Mouse (Mus musculus) lung, embryonic 14.5 days (tissue): ENCODE results near the gene Lhpp. TPM values are rescaled to one million over a fixed set of nuclear protein-coding genes. Genes with fewer than 3 reads are reported as not detected.

Experiments used
- ATAC-seq: fragments of 200-750 bp; cut with Nextera tagmentation; 2 replicates; pipeline ENCODE4 v1.8.0; 2017; ENCODE audit warnings: mild to moderate bottlenecking, moderate TSS enrichment, moderate library complexity; ENCODE audit not compliant: insufficient read depth
- DNase-seq: peaks from one replicate; pipeline ENCODE4 v3.0.0-alpha.2; 2015
- H3K27ac ChIP-seq: fragments of 300-500 bp; sonication (generic); 2 replicates; pipeline ENCODE4 v1.5.1; 2014; ENCODE audit warnings: low read depth, mild to moderate bottlenecking, moderate library complexity
- H3K27me3 ChIP-seq: fragments of 300-500 bp; sonication (generic); 2 replicates; pipeline ENCODE4 v1.6.1; 2014; ENCODE audit warnings: low read length, control low read depth; ENCODE audit not compliant: insufficient read depth
- H3K36me3 ChIP-seq: fragments of 300-500 bp; sonication (generic); 2 replicates; pipeline ENCODE4 v1.6.1; 2014; ENCODE audit warnings: control low read depth; ENCODE audit not compliant: insufficient read depth
- H3K4me1 ChIP-seq: fragments of 300-500 bp; sonication (generic); 2 replicates; pipeline ENCODE4 v1.6.1; 2014; ENCODE audit warnings: antibody characterized with exemption, control low read depth; ENCODE audit not compliant: insufficient read depth
- H3K4me2 ChIP-seq: fragments of 300-500 bp; sonication (generic); 2 replicates; pipeline ENCODE4 v1.6.1; 2014; ENCODE audit warnings: mild to moderate bottlenecking
- H3K4me3 ChIP-seq: fragments of 300-500 bp; sonication (generic); 2 replicates; pipeline ENCODE4 v1.5.1; 2014; ENCODE audit warnings: low read depth, low read length
- H3K9ac ChIP-seq: fragments of 300-500 bp; sonication (generic); 2 replicates; pipeline ENCODE4 v1.6.1; 2014
- H3K9me3 ChIP-seq: fragments of 300-500 bp; sonication (generic); 2 replicates; pipeline ENCODE4 v1.6.1; 2016; ENCODE audit warnings: low read depth, low read length, control low read depth
- CTCF ChIP-seq: IDR thresholded peaks from 2 replicates; pipeline ENCODE4 v1.5.1; 2016; ENCODE audit warnings: antibody characterized with exemption, low read depth
- WGBS: fragments of 180-500 bp; shearing (Covaris S2); extraction: QIAGEN DNeasy Blood & Tissue Kit; methylation state at CpG from one replicate; pipeline ENCODE4 v1.1.7; 2014; 5-methylcytosine and 5-hydroxymethylcytosine counted together
- polyA plus RNA-seq: library from polyadenylated mRNA; unstranded; fragments of >200 nt; fragmentation: Nextera tagmentation; extraction: Ambion mirVana; gene quantifications from 2 replicates; pipeline ENCODE4 v1.2.1, GENCODE M21; 2014

The Lhpp gene
- polyA plus RNA-seq, 1 experiment from 2014 or later, result 22.8 TPM

- H3K27ac ChIP-seq, result no peak overlapping the region
- no peaks in the 10 kb centered on the region for H3K9me3 ChIP-seq
- ATAC-seq (no peak), DNase-seq (no peak)
- no peaks in the 10 kb centered on the region for H3K36me3 ChIP-seq
- H3K9ac ChIP-seq, result no peak overlapping the region; the same call in 1 of the 2 replicates
- no peak overlapping the region for H3K4me3 ChIP-seq
- H3K4me1 ChIP-seq, result peaks cover 7% of the 10 kb centered on the region; the same call in 1 of the 2 replicates
- H3K4me2 ChIP-seq, result no peak overlapping the region
- 71% methylated on average over 3 of the region's 3 CpGs for WGBS
- no peaks in the 10 kb centered on the region for H3K27me3 ChIP-seq
- no peak for TF ChIP-seq CTCF
Measured at GRCm38 (mm10) chr7:132682901-132683300, 72.5 kb downstream of the Lhpp start.

- Histone ChIP-seq H3K9me3 (no peaks in the 10 kb centered on the region), H3K36me3 (no peaks in the 10 kb centered on the region), H3K27ac (no peak overlapping the region), H3K27me3 (no peaks in the 10 kb centered on the region), H3K4me1 (peaks cover 15% of the 10 kb centered on the region), H3K4me3 (no peak overlapping the region), H3K4me2 (no peak overlapping the region), H3K9ac (no peak overlapping the region)
- no peak for DNase-seq
- no peak for ATAC-seq
- 83% methylated on average over 4 of the region's 4 CpGs for WGBS
- TF ChIP-seq CTCF, result no peak
Measured at GRCm38 (mm10) chr7:132683923-132684322, 73.5 kb downstream of the Lhpp start.

GRCm38 (mm10) chr7:132686515-132686914 is 76.1 kb downstream of the Lhpp start:
- DNase-seq (no peak), ATAC-seq (no peak)
- Histone ChIP-seq H3K9me3 (no peaks in the 10 kb centered on the region), H3K4me2 (no peak overlapping the region), H3K27ac (no peak overlapping the region), H3K9ac (no peak overlapping the region), H3K36me3 (no peaks in the 10 kb centered on the region), H3K4me3 (no peak overlapping the region), H3K27me3 (no peaks in the 10 kb centered on the region), H3K4me1 (peaks cover 24% of the 10 kb centered on the region)
- TF ChIP-seq CTCF, result no peak
- whole genome bisulfite sequencing, result 87% methylated on average over 3 of the region's 3 CpGs

- WGBS, result 33% methylated on average over 2 of the region's 2 CpGs
- H3K4me2 ChIP-seq, result no peak overlapping the region
- ATAC-seq (no peak), DNase-seq (peak; percentile 46)
- no peaks in the 10 kb centered on the region for H3K9me3 ChIP-seq
- H3K27ac ChIP-seq, result peak overlapping the region; percentile 88
- H3K27me3 ChIP-seq, result no peaks in the 10 kb centered on the region
- TF ChIP-seq CTCF, result no peak
- no peak overlapping the region; the same call in 1 of the 2 replicates for H3K9ac ChIP-seq
- no peak overlapping the region for H3K4me3 ChIP-seq
- peaks cover 24% of the 10 kb centered on the region for H3K4me1 ChIP-seq
- H3K36me3 ChIP-seq, result no peaks in the 10 kb centered on the region
Measured at GRCm38 (mm10) chr7:132687897-132688296, 77.5 kb downstream of the Lhpp start.

GRCm38 (mm10) chr7:132688721-132689120 is 78.3 kb downstream of the Lhpp start:
- Histone ChIP-seq H3K9ac (no peak overlapping the region), H3K9me3 (no peaks in the 10 kb centered on the region), H3K27me3 (no peaks in the 10 kb centered on the region), H3K36me3 (no peaks in the 10 kb centered on the region), H3K4me1 (peaks cover 24% of the 10 kb centered on the region), H3K4me3 (no peak overlapping the region), H3K4me2 (no peak overlapping the region), H3K27ac (peak overlapping the region; percentile 88)
- WGBS, result 37% methylated on average over 5 of the region's 5 CpGs
- peak; percentile 75 for ATAC-seq
- no peak for TF ChIP-seq CTCF
- peak; percentile 53 for DNase-seq

- peak overlapping the region; percentile 88; the same call in 1 of the 2 replicates for H3K27ac ChIP-seq
Measured at GRCm38 (mm10) chr7:132689722-132690121, 79.3 kb downstream of the Lhpp start.

GRCm38 (mm10) chr7:132690716-132691472 is 80.5 kb downstream of the Lhpp start:
- peaks cover 24% of the 10 kb centered on the region for H3K4me1 ChIP-seq
- H3K27me3 ChIP-seq, result no peaks in the 10 kb centered on the region
- H3K36me3 ChIP-seq, result no peaks in the 10 kb centered on the region
- no peak overlapping the region for H3K4me3 ChIP-seq
- H3K27ac ChIP-seq, result no peak overlapping the region
- no peak overlapping the region for H3K9ac ChIP-seq
- DNase-seq (no peak), ATAC-seq (no peak)
- no peaks in the 10 kb centered on the region for H3K9me3 ChIP-seq
- no peak for TF ChIP-seq CTCF
- 83% methylated on average over 14 of the region's 14 CpGs for WGBS
- no peak overlapping the region for H3K4me2 ChIP-seq

More at GRCm38 (mm10) chr7:132689722-132690121, 79.3 kb downstream of the Lhpp start:
- Histone ChIP-seq H3K9me3 (no peaks in the 10 kb centered on the region), H3K4me3 (no peak overlapping the region), H3K27me3 (no peaks in the 10 kb centered on the region), H3K9ac (no peak overlapping the region), H3K4me1 (peaks cover 24% of the 10 kb centered on the region), H3K4me2 (no peak overlapping the region), H3K36me3 (no peaks in the 10 kb centered on the region)
- ATAC-seq, result no peak
- WGBS, result 45% methylated on average over 5 of the region's 5 CpGs
- peak; percentile 18 for DNase-seq
- TF ChIP-seq CTCF, result no peak
